Mouse (Mus musculus) C2C12 (cell line): Measurements from ENCODE around the gene Uevld.

Experiments used
- CEBPB ChIP-seq: IDR thresholded peaks from one replicate; pipeline ENCODE4 v1.6.1; 2011; ENCODE audit warnings: low read depth, mild to moderate bottlenecking, control low read depth, moderate library complexity
- CTCF ChIP-seq: IDR thresholded peaks from one replicate; pipeline ENCODE4 v1.5.1; 2011; ENCODE audit not compliant: control insufficient read depth, insufficient read depth, insufficient read length
- FOSL1 ChIP-seq: IDR thresholded peaks from one replicate; pipeline ENCODE4 v1.8.0; 2011; ENCODE audit warnings: mild to moderate bottlenecking, low read length; ENCODE audit not compliant: poor library complexity, insufficient read depth, severe bottlenecking
- MAX ChIP-seq: IDR thresholded peaks from one replicate; pipeline ENCODE4 v1.6.1; 2011; ENCODE audit warnings: mild to moderate bottlenecking, control low read depth
- MYOD1 ChIP-seq: IDR thresholded peaks from one replicate; pipeline ENCODE4 v1.6.1; 2011; ENCODE audit warnings: low read depth; ENCODE audit not compliant: control insufficient read depth, insufficient read length
- MYOG ChIP-seq: IDR thresholded peaks from one replicate; pipeline ENCODE4 v1.6.1; 2011; ENCODE audit not compliant: control insufficient read depth, insufficient read length; ENCODE audit errors: extremely low read depth
- USF1 ChIP-seq: IDR thresholded peaks from one replicate; pipeline ENCODE4 v1.6.1; 2011; ENCODE audit warnings: low read depth, mild to moderate bottlenecking, control low read depth, moderate library complexity

DNA sequence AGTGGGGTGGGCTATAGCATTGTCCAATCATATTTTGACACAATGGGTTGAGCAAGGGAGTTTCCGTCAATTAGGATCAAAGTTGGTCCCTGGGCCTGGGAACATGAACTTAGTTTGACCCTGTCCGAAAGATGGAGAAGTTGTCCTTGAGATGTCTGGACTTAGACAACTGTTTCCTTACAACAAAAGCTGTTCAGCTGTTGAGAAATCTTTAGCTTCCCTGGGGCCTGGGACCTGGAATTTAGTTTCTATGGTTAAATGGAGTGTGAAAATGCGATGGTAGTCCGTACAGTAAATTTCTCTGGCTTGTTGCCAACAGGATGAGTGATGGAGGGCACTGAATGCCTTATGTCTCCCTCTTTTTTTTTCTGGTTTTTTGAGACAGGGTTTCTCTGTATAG is 36.3 kb downstream of the Uevld start:
- TF ChIP-seq CTCF (no peak), CEBPB (no peak), USF1 (no peak), FOSL1 (no peak), MYOG (no peak), MAX (no peak), MYOD1 (no peak)
